Mouse (Mus musculus): ENCODE results near the gene Hpn. TPM values are rescaled to one million over a fixed set of nuclear protein-coding genes. Genes with fewer than 3 reads are reported as not detected.

Gene Hpn
- polyA plus RNA-seq, 1 experiment: 1.8 TPM

- H3K9me3 ChIP-seq: no peaks in the 10 kb centered on the region
- peaks cover 45% of the 10 kb centered on the region for H3K4me1 ChIP-seq
- H3K4me3 ChIP-seq (replicated peaks): peak overlapping the region; percentile 91
- TF ChIP-seq GATA1 (IDR thresholded peaks at IDR 0.05; ENCODE audit: borderline replicate concordance, low read length) (no peak), FLI1 (IDR thresholded peaks at IDR 0.05; ENCODE audit: low read length) (no peak)
- H3K36me3 ChIP-seq (replicated peaks; ENCODE audit: low read length): peaks cover 35% of the 10 kb centered on the region
- peaks cover 52% of the 10 kb centered on the region for H3K27me3 ChIP-seq (replicated peaks)
Measured at GRCm38 (mm10) chr7:31126211-31126751, 11.2 kb upstream of the Hpn start.

- H3K4me1 ChIP-seq: peaks cover 39% of the 10 kb centered on the region
- peak overlapping the region; percentile 91 for H3K4me3 ChIP-seq (replicated peaks)
- TF ChIP-seq FLI1 (IDR thresholded peaks at IDR 0.05; ENCODE audit: low read length) (no peak), GATA1 (IDR thresholded peaks at IDR 0.05; ENCODE audit: borderline replicate concordance, low read length) (no peak)
- H3K36me3 ChIP-seq (replicated peaks; ENCODE audit: low read length): peaks cover 23% of the 10 kb centered on the region
- H3K27me3 ChIP-seq (replicated peaks): peaks cover 57% of the 10 kb centered on the region
- no peaks in the 10 kb centered on the region for H3K9me3 ChIP-seq
Measured at GRCm38 (mm10) chr7:31125116-31125515, 10.0 kb upstream of the Hpn start.

GRCm38 (mm10) chr7:31124381-31124780 is 9.3 kb upstream of the Hpn start:
- H3K9me3 ChIP-seq: no peaks in the 10 kb centered on the region
- H3K4me3 ChIP-seq (replicated peaks): peak overlapping the region; percentile 70
- H3K27me3 ChIP-seq (replicated peaks): peaks cover 63% of the 10 kb centered on the region
- TF ChIP-seq GATA1 (IDR thresholded peaks at IDR 0.05; ENCODE audit: borderline replicate concordance, low read length) (no peak), FLI1 (IDR thresholded peaks at IDR 0.05; ENCODE audit: low read length) (no peak)
- H3K36me3 ChIP-seq (replicated peaks; ENCODE audit: low read length): peaks cover 16% of the 10 kb centered on the region
- peaks cover 39% of the 10 kb centered on the region for H3K4me1 ChIP-seq

GRCm38 (mm10) chr7:31123697-31124096 is 8.6 kb upstream of the Hpn start:
- H3K4me3 ChIP-seq (replicated peaks): no peak overlapping the region
- H3K27me3 ChIP-seq (replicated peaks): peaks cover 67% of the 10 kb centered on the region
- no peak for TF ChIP-seq GATA1 (IDR thresholded peaks at IDR 0.05; ENCODE audit: borderline replicate concordance, low read length)
- TF ChIP-seq FLI1 (IDR thresholded peaks at IDR 0.05; ENCODE audit: low read length): no peak
- peaks cover 39% of the 10 kb centered on the region for H3K4me1 ChIP-seq
- H3K36me3 ChIP-seq (replicated peaks; ENCODE audit: low read length): peaks cover 9% of the 10 kb centered on the region
- no peaks in the 10 kb centered on the region for H3K9me3 ChIP-seq

GRCm38 (mm10) chr7:31122641-31123631 is 7.8 kb upstream of the Hpn start:
- peaks cover 39% of the 10 kb centered on the region for H3K4me1 ChIP-seq
- TF ChIP-seq FLI1 (IDR thresholded peaks at IDR 0.05; ENCODE audit: low read length) (no peak), GATA1 (IDR thresholded peaks at IDR 0.05; ENCODE audit: borderline replicate concordance, low read length) (no peak)
- H3K4me3 ChIP-seq (replicated peaks): no peak overlapping the region

GRCm38 (mm10) chr7:31119556-31119955 is 4.5 kb upstream of the Hpn start:
- Histone ChIP-seq H3K36me3 (replicated peaks; ENCODE audit: low read length) (no peaks in the 10 kb centered on the region), H3K4me1 (peaks cover 38% of the 10 kb centered on the region), H3K9me3 (no peaks in the 10 kb centered on the region), H3K4me3 (replicated peaks) (no peak overlapping the region), H3K27me3 (replicated peaks) (peaks cover 30% of the 10 kb centered on the region)
- TF ChIP-seq FLI1 (IDR thresholded peaks at IDR 0.05; ENCODE audit: low read length) (no peak), GATA1 (IDR thresholded peaks at IDR 0.05; ENCODE audit: borderline replicate concordance, low read length) (no peak)

More at GRCm38 (mm10) chr7:31122641-31123631, 7.8 kb upstream of the Hpn start:
- H3K36me3 ChIP-seq (replicated peaks; ENCODE audit: low read length): peaks cover 1% of the 10 kb centered on the region
- H3K27me3 ChIP-seq (replicated peaks): peaks cover 60% of the 10 kb centered on the region
- no peaks in the 10 kb centered on the region for H3K9me3 ChIP-seq

- Histone ChIP-seq H3K9me3 (no peaks in the 10 kb centered on the region), H3K4me3 (replicated peaks) (no peak overlapping the region), H3K36me3 (replicated peaks; ENCODE audit: low read length) (no peaks in the 10 kb centered on the region), H3K27me3 (replicated peaks) (peaks cover 32% of the 10 kb centered on the region), H3K4me1 (peaks cover 40% of the 10 kb centered on the region)
- TF ChIP-seq FLI1 (IDR thresholded peaks at IDR 0.05; ENCODE audit: low read length) (no peak), GATA1 (IDR thresholded peaks at IDR 0.05; ENCODE audit: borderline replicate concordance, low read length) (no peak)
Measured at GRCm38 (mm10) chr7:31118486-31118885, 3.4 kb upstream of the Hpn start.

- Histone ChIP-seq H3K4me1 (peaks cover 42% of the 10 kb centered on the region), H3K27me3 (replicated peaks) (peaks cover 31% of the 10 kb centered on the region), H3K4me3 (replicated peaks) (peak overlapping the region; percentile 70), H3K9me3 (no peaks in the 10 kb centered on the region), H3K36me3 (replicated peaks; ENCODE audit: low read length) (no peaks in the 10 kb centered on the region)
- no peak for TF ChIP-seq GATA1 (IDR thresholded peaks at IDR 0.05; ENCODE audit: borderline replicate concordance, low read length)
- TF ChIP-seq FLI1 (IDR thresholded peaks at IDR 0.05; ENCODE audit: low read length): no peak
Measured at GRCm38 (mm10) chr7:31117465-31117864, 2.4 kb upstream of the Hpn start.

GRCm38 (mm10) chr7:31116721-31117145 is 1.6 kb upstream of the Hpn start:
- Histone ChIP-seq H3K9me3 (no peaks in the 10 kb centered on the region), H3K27me3 (replicated peaks) (peaks cover 31% of the 10 kb centered on the region), H3K36me3 (replicated peaks; ENCODE audit: low read length) (no peaks in the 10 kb centered on the region), H3K4me1 (peaks cover 46% of the 10 kb centered on the region), H3K4me3 (replicated peaks) (no peak overlapping the region)
- TF ChIP-seq FLI1 (IDR thresholded peaks at IDR 0.05; ENCODE audit: low read length) (no peak), GATA1 (IDR thresholded peaks at IDR 0.05; ENCODE audit: borderline replicate concordance, low read length) (no peak)

GRCm38 (mm10) chr7:31115587-31116043 is 525 bp upstream of the Hpn start:
- Histone ChIP-seq H3K4me1 (peaks cover 58% of the 10 kb centered on the region), H3K9me3 (no peaks in the 10 kb centered on the region), H3K27me3 (replicated peaks) (peaks cover 27% of the 10 kb centered on the region), H3K36me3 (replicated peaks; ENCODE audit: low read length) (no peaks in the 10 kb centered on the region), H3K4me3 (replicated peaks) (peak overlapping the region; percentile 51)
- TF ChIP-seq FLI1 (IDR thresholded peaks at IDR 0.05; ENCODE audit: low read length): no peak
- TF ChIP-seq GATA1 (IDR thresholded peaks at IDR 0.05; ENCODE audit: borderline replicate concordance, low read length): no peak

Measured in megakaryocyte, embryonic 14.5 days (primary cell).